Mouse (Mus musculus) bone marrow macrophage, adult 2 months (primary cell): ENCODE data around the gene Mfsd10.

ENCODE experiments used
- CTCF ChIP-seq: IDR thresholded peaks from 2 replicates; pipeline ENCODE4 v1.5.1; 2012; ENCODE audit warnings: low read depth, mild to moderate bottlenecking, low read length, moderate library complexity
- POLR2A ChIP-seq: IDR thresholded peaks from 2 replicates; pipeline ENCODE4 v1.6.1; 2012; ENCODE audit warnings: mild to moderate bottlenecking, low read depth, low read length, borderline replicate concordance

GRCm38 (mm10) chr5:34641991-34642390 lies 5.0 kb upstream of the Mfsd10 start:
- TF ChIP-seq CTCF: no peak
- TF ChIP-seq POLR2A: no peak
